Mouse (Mus musculus) retina, embryonic 14.5 days (tissue): ENCODE results near the gene 6820408C15Rik.

ENCODE experiments used
- DNase-seq: peaks from one replicate; pipeline ENCODE4 v3.0.0-alpha.2; 2015; ENCODE audit warnings: low spot score

6820408C15Rik gene

DNA sequence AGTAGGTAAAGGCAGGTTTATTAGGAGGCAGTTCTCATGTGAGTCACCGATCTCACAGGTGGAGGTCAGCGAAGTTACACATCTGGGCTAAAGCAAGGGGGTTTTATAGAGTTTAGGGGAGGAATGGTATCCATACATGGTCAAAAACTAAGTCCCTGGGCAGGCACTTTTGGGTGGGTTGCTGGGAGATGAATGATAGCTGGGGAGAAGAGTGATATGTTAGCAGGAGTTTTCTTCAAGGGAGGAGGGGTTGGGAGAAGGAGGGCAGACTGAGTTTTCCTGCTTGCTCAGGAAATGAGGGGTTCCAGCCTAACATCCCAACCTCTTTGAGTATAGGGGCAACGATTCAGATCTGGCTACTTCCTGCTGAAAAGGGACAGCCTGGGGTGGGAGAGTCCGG, at the start of gene 6820408C15Rik:
TSS of gene 6820408C15Rik (plus strand) at position 301 of the 400 bp plus-strand sequence.
- no peak for DNase-seq

- DNase-seq, result no peak
Measured at GRCm38 (mm10) chr2:152367917-152368316, 47.5 kb upstream of the 6820408C15Rik start.

- DNase-seq, result peak; percentile 86
Measured at GRCm38 (mm10) chr2:152368532-152369140, 46.8 kb upstream of the 6820408C15Rik start.

DNA sequence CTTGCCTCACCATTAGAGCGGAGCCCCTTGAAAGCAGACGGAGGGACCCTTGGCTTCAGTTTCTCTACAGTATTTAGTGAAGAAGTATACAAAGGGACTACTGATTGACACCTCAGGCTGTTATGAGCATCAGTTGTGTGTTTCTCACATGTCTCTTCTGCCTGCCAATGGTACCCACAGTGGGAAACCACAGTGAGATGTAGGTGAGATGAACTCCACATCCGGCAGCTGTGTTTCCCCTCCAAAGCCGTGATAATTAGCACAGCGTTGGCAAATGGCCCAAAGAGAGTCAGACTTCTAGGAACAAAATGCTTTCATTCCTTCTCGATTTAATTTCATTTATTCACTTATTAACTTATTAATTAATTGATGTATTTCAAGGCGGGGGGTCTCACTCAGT, 43.3 kb upstream of the 6820408C15Rik start:
- DNase-seq, result no peak

- DNase-seq, result no peak
Measured at GRCm38 (mm10) chr2:152372661-152373060, 42.7 kb upstream of the 6820408C15Rik start.

- DNase-seq, result no peak
Measured at GRCm38 (mm10) chr2:152373547-152373946, 41.8 kb upstream of the 6820408C15Rik start.

DNA sequence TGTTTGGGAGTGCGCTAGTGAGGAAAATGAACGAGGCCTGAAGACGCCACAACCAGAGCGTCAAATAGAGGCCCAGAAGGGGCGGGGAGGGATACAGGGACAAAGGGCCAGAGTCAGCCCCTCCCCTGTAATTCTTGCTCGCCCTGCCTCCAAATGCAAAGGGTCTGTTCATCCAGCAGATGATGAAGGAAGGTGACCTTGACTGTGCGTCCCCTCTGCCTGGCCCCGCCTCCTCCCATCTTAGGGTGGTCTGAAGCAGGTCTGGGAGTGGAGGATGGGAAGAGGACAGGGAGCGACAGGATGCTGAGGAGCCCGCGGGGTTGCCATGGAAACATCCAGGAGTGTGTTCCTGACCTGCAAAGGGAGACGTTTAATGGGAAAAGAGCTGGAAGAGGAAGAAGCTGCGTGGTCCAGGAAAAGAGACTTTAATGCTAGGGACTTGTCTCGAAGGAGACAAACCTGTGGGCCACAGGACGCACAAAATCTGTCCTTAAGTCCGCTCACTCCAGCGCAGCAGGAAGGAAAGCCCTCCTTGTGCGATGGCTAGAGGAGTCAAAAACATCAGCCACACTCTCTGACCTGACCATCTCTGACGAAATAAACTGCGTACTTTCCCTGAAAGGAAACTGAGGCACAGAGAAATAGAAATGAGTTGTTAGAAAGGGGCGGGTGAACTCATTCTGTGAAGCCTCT, 39.6 kb upstream of the 6820408C15Rik start:
- peak; percentile 80 for DNase-seq

- DNase-seq, result peak; percentile 55
Measured at GRCm38 (mm10) chr2:152376345-152376741, 39.0 kb upstream of the 6820408C15Rik start, which contains the start of gene Nrsn2. Nrsn2 (minus strand) TSS chr2:152376638.

GRCm38 (mm10) chr2:152384191-152384590, 31.2 kb upstream of the 6820408C15Rik start:
- no peak for DNase-seq

DNA sequence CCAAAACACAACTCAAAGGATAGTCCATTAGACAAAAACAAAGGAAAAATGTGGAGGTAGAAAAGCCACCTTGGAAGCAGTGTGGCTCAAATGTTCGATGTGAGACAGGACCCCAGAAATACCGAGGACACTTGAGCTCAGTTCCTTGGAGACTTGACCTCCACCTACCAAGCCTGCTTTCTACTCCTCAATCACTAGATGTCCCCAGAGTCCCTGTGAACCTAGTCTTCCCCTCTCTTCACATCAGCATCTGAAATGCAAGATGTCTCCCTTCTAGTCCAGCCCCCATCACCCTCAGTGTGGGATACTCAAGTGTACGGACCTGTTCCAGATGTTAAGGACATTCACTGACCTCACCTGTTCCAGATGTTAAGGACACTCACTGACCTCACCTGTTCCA, 22.6 kb upstream of the 6820408C15Rik start:
- DNase-seq, result peak; percentile 86

DNA sequence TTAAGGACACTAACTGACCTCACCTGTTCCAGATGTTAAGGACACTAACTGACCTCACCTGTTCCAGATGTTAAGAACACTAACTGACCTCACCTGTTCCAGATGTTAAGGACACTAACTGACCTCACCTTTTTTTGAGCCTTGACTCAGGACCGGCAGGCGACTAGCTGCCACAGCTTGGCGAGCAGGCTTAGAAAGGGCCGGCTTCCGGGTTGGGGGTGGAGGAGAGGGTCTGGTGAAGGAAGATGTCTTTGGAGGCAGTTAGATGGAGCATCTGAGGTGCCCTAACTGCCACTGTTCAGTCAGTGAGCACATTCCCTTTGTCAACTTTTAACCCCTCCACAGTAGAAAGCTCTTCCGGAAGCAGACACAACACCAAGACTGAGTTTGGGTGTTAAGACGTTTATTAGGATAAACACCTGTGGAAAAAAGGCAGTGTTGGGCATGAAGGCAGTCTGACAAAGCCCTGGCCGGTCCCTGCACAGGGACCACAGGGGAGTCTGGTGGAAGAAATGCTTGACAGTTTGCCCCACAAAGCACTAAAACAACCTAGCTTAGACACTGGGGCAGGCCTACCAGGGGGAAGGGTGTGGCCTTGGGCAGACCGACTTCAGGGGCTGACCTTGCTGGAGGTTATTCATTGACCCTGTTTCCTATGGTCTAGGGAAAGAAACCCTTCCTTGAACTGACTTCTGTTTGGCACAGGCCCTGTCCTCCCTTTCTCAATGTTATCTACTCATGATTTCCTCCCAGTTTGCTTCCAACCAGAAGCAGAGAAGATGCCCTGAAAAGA, 22.0 kb upstream of the 6820408C15Rik start:
- DNase-seq, result no peak

GRCm38 (mm10) chr2:152395271-152395920, 20.0 kb upstream of the 6820408C15Rik start:
- no peak for DNase-seq

DNA sequence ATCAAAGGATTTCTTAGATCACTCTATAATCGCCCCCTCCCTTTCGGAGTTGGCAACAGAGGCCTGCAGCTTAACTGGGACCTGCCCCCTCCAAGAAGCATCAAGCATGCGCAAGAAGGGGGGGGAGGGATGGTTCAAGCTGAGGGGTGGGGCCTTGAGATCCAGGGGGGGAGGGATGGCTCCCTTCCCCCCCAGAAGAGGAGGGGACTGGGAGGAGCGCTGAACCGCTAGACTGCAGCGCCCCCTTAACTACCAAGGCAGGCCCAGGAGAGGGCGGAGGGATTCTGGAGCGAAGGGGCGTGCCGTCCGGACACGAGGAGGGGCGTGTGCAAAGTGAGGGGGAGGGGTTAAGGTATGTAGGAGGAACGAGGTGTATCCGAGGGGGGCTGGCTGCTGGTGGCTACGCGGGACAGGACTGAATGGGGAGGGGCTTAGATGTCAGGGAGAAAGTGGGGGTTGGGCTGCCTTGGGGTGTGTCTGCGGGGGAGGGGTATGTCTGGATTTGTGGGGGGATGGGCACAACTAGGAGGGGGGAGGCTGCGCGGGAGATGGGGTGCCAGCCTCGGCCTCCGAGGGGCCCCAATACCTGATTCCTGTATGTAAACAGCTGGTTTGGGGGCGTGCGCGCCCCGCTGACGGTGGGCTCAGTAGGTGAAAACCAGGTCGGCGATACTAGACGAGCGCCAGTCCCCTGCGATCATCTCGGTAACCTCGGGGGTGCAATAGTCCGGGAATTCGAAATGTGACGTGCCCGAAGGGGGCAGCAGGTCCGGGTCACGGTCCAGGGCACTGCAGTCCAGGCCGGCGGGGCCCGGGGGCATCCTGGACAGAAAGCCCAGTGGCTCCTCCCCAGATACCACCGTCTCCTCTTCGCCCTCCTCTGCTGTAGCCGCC, 19.0 kb upstream of the 6820408C15Rik start:
- DNase-seq, result peak; percentile 94

DNA sequence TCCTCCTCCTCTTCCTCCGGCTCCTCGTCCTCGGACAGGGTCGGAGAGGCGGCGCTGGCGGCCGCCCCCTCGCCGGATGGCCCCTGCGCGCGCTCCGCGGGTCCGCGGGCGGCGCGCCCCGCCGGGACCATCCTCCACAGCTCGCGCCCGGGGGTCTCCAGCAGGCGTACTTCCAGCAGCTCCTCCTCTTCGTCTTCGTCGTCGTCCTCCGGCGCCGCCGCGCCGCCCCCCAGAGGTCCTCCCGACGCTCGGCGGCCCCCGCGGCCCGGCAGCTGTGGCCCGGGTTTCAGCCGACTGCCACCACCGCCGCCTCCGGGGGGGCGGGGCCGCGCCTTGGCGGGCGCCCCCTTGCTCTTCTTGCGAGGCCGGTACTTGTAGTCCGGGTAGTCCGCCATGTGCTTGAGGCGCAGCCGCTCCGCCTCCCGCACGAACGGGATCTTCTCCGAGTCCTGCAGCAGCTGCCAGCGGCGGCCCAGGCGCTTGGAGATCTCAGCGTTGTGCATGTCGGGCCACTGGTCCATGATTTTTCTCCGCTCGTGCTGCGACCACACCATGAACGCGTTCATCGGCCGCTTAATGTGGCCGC, 18.3 kb upstream of the 6820408C15Rik start:
- DNase-seq, result peak; percentile 76

DNA sequence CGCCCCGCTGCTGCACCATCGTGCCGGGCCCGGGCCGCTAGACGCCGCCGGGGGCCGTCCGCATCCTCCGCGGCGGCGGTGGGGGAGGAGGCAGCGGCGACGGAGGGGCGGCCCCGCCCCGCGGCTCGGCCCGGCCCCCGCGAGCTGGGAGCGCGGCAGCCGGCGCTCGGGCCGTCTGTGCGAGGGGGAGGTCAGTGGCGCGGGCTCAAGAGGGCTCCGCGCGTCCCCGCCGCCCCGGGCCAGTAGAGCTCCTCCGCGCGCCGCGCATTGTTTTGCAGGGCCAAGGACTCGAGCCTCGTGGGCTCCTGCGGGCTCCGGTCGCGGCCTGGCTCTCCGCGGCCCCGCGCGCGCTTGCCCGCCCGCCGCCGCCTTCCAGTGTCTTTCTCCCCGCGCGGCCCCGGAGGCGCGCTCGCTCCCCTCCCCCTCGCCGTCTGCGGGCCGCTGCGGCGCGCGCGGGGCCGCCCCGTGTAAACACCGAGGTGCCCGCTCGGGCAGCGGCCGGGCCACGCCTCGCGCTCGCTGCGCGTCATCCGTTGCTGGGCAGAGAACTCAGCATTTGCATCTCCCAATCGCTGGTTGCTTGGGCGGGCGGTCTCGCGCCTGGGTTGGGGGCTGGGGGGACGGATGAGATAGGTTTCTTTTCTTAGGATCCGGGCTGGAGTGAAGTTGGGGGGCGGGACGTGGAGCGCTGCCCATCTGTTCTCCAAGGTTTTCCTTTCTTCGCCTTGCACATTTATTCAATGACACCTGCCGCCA, 17.5 kb upstream of the 6820408C15Rik start, which contains the start of gene Sox12:
TSS of gene Sox12 (minus strand) at position 384 of the 756 bp plus-strand sequence.
- DNase-seq, result peak; percentile 96

DNA sequence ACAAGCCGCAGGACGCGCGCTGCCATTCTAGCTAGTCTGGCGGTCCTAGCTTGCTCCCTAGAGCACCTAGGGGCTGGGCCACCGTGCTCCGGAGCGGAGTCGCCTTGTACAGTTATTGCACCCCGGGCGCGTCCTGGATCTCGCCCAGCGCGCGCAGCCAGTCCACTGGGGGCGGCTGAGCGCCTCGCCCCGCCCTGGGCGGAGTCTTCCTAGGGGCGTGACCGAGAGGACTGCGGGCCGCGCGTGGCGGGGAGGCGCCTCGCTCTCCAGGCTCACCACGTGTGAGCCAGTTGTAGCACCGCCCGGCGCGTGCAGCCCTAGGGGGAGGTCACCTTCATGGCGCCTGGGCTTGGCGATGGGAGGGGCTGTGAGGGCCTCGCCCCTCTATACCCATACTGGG, 16.7 kb upstream of the 6820408C15Rik start:
- peak; percentile 96 for DNase-seq

DNA sequence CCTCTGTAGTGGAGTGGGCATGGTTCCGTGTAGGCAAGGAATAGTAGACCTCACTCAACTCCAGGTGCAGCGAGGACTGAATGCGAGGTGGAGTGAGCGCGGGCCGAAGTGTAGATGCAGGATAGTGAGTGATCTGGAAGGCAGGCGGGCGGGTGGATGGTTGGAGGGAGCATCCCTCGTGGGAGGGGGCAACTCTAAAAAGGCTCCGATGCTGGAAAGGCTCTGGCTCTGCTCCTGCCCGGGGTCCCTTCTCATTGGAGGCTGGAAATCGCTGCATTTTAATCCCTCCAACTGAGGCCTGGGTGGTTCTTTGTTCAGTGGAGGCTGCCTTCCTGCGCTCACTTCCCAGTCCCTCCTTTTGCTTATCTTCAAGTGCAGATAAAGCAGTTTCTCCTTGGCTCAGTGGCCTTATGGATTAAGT, 16.3 kb upstream of the 6820408C15Rik start:
- no peak for DNase-seq

- peak; percentile 97 for DNase-seq
Measured at GRCm38 (mm10) chr2:152406126-152406525, 9.3 kb upstream of the 6820408C15Rik start.

GRCm38 (mm10) chr2:152409781-152410180, 5.6 kb upstream of the 6820408C15Rik start:
- DNase-seq, result no peak

- peak; percentile 92 for DNase-seq
Measured at GRCm38 (mm10) chr2:152410971-152411371, 4.4 kb upstream of the 6820408C15Rik start.
